Mouse (Mus musculus) Patski (cell line): ENCODE measurements at regions not wholly inside any gene's neighbourhood (a gene's known extent, or its start where the extent isn't known, plus 50 kb on each side); places are given as distances from the start of the nearest gene placed in this dataset.

ENCODE experiments used
- ATAC-seq: fragments of 100-300 bp; one replicate; pipeline ENCODE4 v1.8.0; 2021
- CTCF ChIA-PET: fragments of 350-600 bp; sonication (Branson Sonifier 250); formaldehyde crosslinking; loops from one replicate; lab custom pipeline; 2022; ENCODE audit warnings: inconsistent platforms; lab: Charles Lee
- POLR2A ChIA-PET: fragments of 350-600 bp; sonication (Branson Sonifier 250); formaldehyde crosslinking; loops from one replicate; lab custom pipeline; 2022; ENCODE audit warnings: antibody characterized with exemption, inconsistent platforms; lab: Charles Lee
- DNase-seq: peaks from one replicate; pipeline ENCODE4 v3.0.0-alpha.2; 2011; ENCODE audit warnings: low read depth, low spot score
- H3K27me3 ChIP-seq: fragments of 371-371 bp; one replicate; pipeline ENCODE4 v1.5.1; 2021
- CTCF ChIP-seq: fragments of 100-300 bp; IDR thresholded peaks from one replicate; pipeline ENCODE4 v1.5.1; 2021
- in situ Hi-C: fragments of 300-500 bp; cut with MboI; formaldehyde crosslinking; loops from 3 replicates; pipeline ENCODE4 v1.11.1; 2018; ENCODE audit warnings: low pct_unique_long_range_greater_than_20kb, mixed read lengths

- ATAC-seq, result peak; percentile 81
- H3K27me3 ChIP-seq, result no peaks in the 10 kb centered on the region
- CTCF ChIA-PET, result interaction anchor here (0.8 to 1.5 kb wide), 2 partner anchors 16 to 55 kb away, joined by 3 read pairs; no protein-coding TSS in a partner anchor
- in situ Hi-C loops, result no loop called here
- TF ChIP-seq CTCF, result no peak
- POLR2A ChIA-PET, result no interaction called here
- peak; percentile 6 for DNase-seq
These were observed 292.3 kb upstream of the Alcam start for GRCm38 (mm10) chr16:52746186-52746585.

- POLR2A ChIA-PET, result no interaction called here
- ATAC-seq (no peak), DNase-seq (no peak)
- no peaks in the 10 kb centered on the region for H3K27me3 ChIP-seq
- TF ChIP-seq CTCF, result no peak
- in situ Hi-C loops, result no loop called here
- CTCF ChIA-PET, result interaction anchor here (0.9 to 1.2 kb wide), 2 partner anchors 11 to 15 kb away, joined by 3 read pairs; no protein-coding TSS in a partner anchor
These were observed 290.8 kb upstream of the Alcam start for GRCm38 (mm10) chr16:52744720-52745119.

- TF ChIP-seq CTCF, result no peak
- DNase-seq (no peak), ATAC-seq (no peak)
- POLR2A ChIA-PET, result no interaction called here
- no peaks in the 10 kb centered on the region for H3K27me3 ChIP-seq
- CTCF ChIA-PET, result no interaction called here
- in situ Hi-C loops, result no loop called here
These were observed 288.3 kb upstream of the Alcam start for GRCm38 (mm10) chr16:52742166-52742565.

- POLR2A ChIA-PET, result no interaction called here
- in situ Hi-C loops, result no loop called here
These were observed 272.4 kb upstream of the Alcam start for GRCm38 (mm10) chr16:52726120-52726844.

GRCm38 (mm10) chr16:52718231-52718932, 264.5 kb upstream of the Alcam start:
- TF ChIP-seq CTCF, result no peak
- CTCF ChIA-PET, result no interaction called here
- in situ Hi-C loops, result no loop called here
- no peaks in the 10 kb centered on the region for H3K27me3 ChIP-seq
- no peak for ATAC-seq
- no peak for DNase-seq
- POLR2A ChIA-PET, result interaction anchor here (0.6 kb wide), 1 partner anchor 377 kb away, joined by 3 read pairs; no protein-coding TSS in a partner anchor

More at GRCm38 (mm10) chr16:52726120-52726844, 272.4 kb upstream of the Alcam start:
- ATAC-seq (no peak), DNase-seq (no peak)
- TF ChIP-seq CTCF, result no peak
- CTCF ChIA-PET, result no interaction called here
- H3K27me3 ChIP-seq, result no peaks in the 10 kb centered on the region

GRCm38 (mm10) chr16:52690272-52690671, 236.4 kb upstream of the Alcam start:
- POLR2A ChIA-PET, result no interaction called here
- peak; percentile 8 for TF ChIP-seq CTCF
- ATAC-seq, result no peak
- in situ Hi-C loops, result no loop called here
- CTCF ChIA-PET, result no interaction called here
- H3K27me3 ChIP-seq, result peaks cover 9% of the 10 kb centered on the region
- DNase-seq, result no peak

- ATAC-seq (no peak), DNase-seq (no peak)
- no peak for TF ChIP-seq CTCF
- in situ Hi-C loops, result no loop called here
- no peaks in the 10 kb centered on the region for H3K27me3 ChIP-seq
- ChIA-PET POLR2A (no interaction called here), CTCF (no interaction called here)
These were observed 201.0 kb upstream of the Alcam start for GRCm38 (mm10) chr16:52654825-52655224.
